Mouse (Mus musculus): ENCODE results near the gene Gm9837. TPM values are rescaled to one million over a fixed set of nuclear protein-coding genes. Genes with fewer than 3 reads are reported as not detected.

Gm9837 gene
- total and polyA plus RNA-seq, 3 experiments: not detected

DNA sequence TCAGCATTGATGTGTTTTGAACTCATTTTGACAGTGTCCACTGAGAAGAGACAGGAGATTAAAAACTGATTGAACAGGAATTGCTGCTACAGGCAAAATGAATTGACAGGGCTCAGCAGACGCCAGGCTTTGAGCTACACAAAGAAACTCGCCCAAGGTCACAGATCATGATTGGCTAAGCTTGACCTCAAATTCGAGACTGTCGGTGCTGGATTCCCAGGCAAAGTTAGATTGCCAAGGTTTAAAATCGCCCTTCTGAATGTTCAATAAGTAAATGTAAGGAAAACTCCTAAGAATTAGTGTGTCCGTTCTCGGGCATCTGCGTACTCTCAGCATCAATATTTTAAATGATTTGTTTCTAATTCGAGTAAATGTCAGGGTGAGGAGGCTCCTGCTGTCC lies 19.1 kb upstream of the Gm9837 start:
- WGBS: 96% methylated on average over 9 of the region's 9 CpGs
- no peak overlapping the region for H3K4me3 ChIP-seq
- peaks cover 4% of the 10 kb centered on the region; the same call in 1 of the 2 replicates for H3K4me1 ChIP-seq (ENCODE audit: control insufficient read depth, insufficient read depth, low read length)
- H3K36me3 ChIP-seq (ENCODE audit: control insufficient read depth, insufficient read depth, low read length): no peaks in the 10 kb centered on the region
- H3K27ac ChIP-seq: no peak overlapping the region
- no peak for TF ChIP-seq CTCF (IDR thresholded peaks at IDR 0.05)
- no peak for TF ChIP-seq POLR2A (IDR thresholded peaks at IDR 0.05; ENCODE audit: insufficient read depth, low read depth, low read length)
- no peak for TF ChIP-seq EP300 (IDR thresholded peaks at IDR 0.05; ENCODE audit: insufficient read depth, low read depth, low read length)
- H3K79me2 ChIP-seq (replicated peaks; ENCODE audit: control insufficient read depth, insufficient read depth, low read length): no peaks in the 10 kb centered on the region
- H3K27me3 ChIP-seq (ENCODE audit: control insufficient read depth, insufficient read depth, low read length): no peaks in the 10 kb centered on the region; the same call in 1 of the 2 replicates
- intact Hi-C loops (cut with DNase I): no loop called here
- no peak for DNase-seq
- H3K9ac ChIP-seq (ENCODE audit: low read depth, low read length): no peak overlapping the region

DNA sequence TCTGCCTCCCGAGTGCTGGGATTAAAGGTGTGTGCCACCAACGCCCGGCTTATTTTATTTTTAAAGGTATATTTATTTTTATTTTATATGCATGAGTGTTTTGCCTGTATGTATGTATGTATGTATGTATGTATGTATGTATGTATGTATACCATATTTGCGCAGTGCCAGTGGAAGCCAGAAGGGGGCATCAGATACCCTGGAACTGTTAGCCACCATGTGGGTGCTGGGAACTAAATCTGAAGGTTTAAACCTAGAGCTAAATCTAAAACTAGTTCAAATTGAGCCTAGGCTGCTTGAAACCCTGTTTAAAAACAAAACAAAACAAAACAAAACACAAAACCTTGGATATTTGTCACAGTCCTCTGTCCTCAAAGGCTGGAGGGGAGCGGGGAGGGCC lies 18.7 kb upstream of the Gm9837 start:
- H3K79me2 ChIP-seq (replicated peaks; ENCODE audit: control insufficient read depth, insufficient read depth, low read length): no peaks in the 10 kb centered on the region
- H3K36me3 ChIP-seq (ENCODE audit: control insufficient read depth, insufficient read depth, low read length): no peaks in the 10 kb centered on the region
- no peak overlapping the region for H3K9ac ChIP-seq (ENCODE audit: low read depth, low read length)
- no peak for TF ChIP-seq POLR2A (IDR thresholded peaks at IDR 0.05; ENCODE audit: insufficient read depth, low read depth, low read length)
- no peak for TF ChIP-seq EP300 (IDR thresholded peaks at IDR 0.05; ENCODE audit: insufficient read depth, low read depth, low read length)
- TF ChIP-seq CTCF (IDR thresholded peaks at IDR 0.05): peak; percentile 31; the same call in 1 of the 2 replicates
- peaks cover 4% of the 10 kb centered on the region; the same call in 1 of the 2 replicates for H3K4me1 ChIP-seq (ENCODE audit: control insufficient read depth, insufficient read depth, low read length)
- H3K27ac ChIP-seq: no peak overlapping the region
- no peak for DNase-seq
- no peak overlapping the region for H3K4me3 ChIP-seq
- intact Hi-C loops (cut with DNase I): no loop called here
- WGBS: 98% methylated on average over 5 of the region's 5 CpGs
- no peaks in the 10 kb centered on the region; the same call in 1 of the 2 replicates for H3K27me3 ChIP-seq (ENCODE audit: control insufficient read depth, insufficient read depth, low read length)

DNA sequence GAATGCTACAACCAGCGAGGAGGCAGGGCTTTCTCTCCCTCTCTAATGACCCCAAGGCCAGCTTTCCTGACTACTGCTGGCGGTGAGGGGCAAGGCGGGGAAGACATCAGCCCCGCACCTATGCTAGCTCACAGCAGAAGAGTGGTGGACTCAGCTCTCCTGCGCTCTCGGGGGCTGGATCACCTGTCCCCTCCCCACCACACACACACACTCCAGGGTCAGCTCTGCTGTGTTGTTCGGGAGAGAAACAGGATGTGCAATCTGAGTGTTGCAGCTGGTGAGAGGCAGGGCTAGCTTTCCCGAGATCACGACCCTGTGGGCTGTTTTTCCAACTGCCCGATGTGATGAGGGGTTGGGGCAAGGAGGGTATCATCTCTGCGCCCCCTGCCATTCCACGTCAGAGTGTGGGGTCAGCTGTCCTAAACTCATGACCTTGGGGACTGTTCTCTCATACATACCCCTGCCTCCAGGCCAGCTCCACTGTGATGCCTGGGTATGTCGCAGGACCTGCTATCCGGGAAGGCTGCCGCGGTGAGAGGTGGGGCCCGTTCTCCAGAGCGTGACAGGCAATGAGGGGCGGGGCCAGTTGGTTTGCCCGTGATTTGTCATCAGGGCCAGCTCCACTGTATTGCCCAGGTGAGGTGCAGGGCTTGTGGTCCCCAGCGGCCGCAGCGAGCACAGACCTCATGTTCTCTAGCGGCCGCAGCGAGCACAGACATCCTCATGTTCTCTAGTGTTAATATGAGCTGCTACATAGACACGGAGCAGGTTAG lies 16.7 kb upstream of the Gm9837 start:
- no peak overlapping the region for H3K27ac ChIP-seq
- no peaks in the 10 kb centered on the region for H3K79me2 ChIP-seq (replicated peaks; ENCODE audit: control insufficient read depth, insufficient read depth, low read length)
- no peak for DNase-seq
- WGBS: 23% methylated on average over 27 of the region's 27 CpGs
- H3K4me3 ChIP-seq: no peak overlapping the region
- no peak for TF ChIP-seq CTCF (IDR thresholded peaks at IDR 0.05)
- no peak for TF ChIP-seq EP300 (IDR thresholded peaks at IDR 0.05; ENCODE audit: insufficient read depth, low read depth, low read length)
- no peak for TF ChIP-seq POLR2A (IDR thresholded peaks at IDR 0.05; ENCODE audit: insufficient read depth, low read depth, low read length)
- no peaks in the 10 kb centered on the region; the same call in 1 of the 2 replicates for H3K27me3 ChIP-seq (ENCODE audit: control insufficient read depth, insufficient read depth, low read length)
- H3K4me1 ChIP-seq (ENCODE audit: control insufficient read depth, insufficient read depth, low read length): peaks cover 2% of the 10 kb centered on the region; the same call in 1 of the 2 replicates
- H3K36me3 ChIP-seq (ENCODE audit: control insufficient read depth, insufficient read depth, low read length): no peaks in the 10 kb centered on the region
- intact Hi-C loops (cut with DNase I): no loop called here
- H3K9ac ChIP-seq (ENCODE audit: low read depth, low read length): no peak overlapping the region

DNA sequence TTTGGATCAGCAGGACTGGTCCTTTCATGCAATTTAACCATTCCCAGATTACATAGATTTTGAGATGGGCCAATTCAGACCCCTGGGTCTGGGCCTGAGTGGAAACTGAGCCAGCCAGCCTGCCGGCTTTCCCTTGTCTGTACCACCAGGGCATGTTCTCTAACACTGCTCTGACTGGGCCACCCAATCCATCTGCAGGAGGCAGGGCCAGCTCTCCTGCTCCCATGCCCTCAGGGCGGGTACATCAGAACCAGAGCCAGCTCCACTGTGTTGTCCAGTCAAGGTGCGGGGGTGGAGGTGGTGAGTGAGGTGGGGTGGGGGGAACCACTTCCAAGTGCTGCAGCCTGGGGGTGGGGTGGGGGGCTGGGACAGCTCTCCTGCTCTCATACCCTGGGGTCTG lies 16.1 kb upstream of the Gm9837 start:
- no peak overlapping the region for H3K9ac ChIP-seq (ENCODE audit: low read depth, low read length)
- no peak for DNase-seq
- H3K36me3 ChIP-seq (ENCODE audit: control insufficient read depth, insufficient read depth, low read length): no peaks in the 10 kb centered on the region
- no peaks in the 10 kb centered on the region for H3K4me1 ChIP-seq (ENCODE audit: control insufficient read depth, insufficient read depth, low read length)
- no peaks in the 10 kb centered on the region for H3K79me2 ChIP-seq (replicated peaks; ENCODE audit: control insufficient read depth, insufficient read depth, low read length)
- no peak overlapping the region for H3K4me3 ChIP-seq
- no peaks in the 10 kb centered on the region; the same call in 1 of the 2 replicates for H3K27me3 ChIP-seq (ENCODE audit: control insufficient read depth, insufficient read depth, low read length)
- H3K27ac ChIP-seq: no peak overlapping the region
- 90% methylated on average over 3 of the region's 3 CpGs for WGBS
- TF ChIP-seq POLR2A (IDR thresholded peaks at IDR 0.05; ENCODE audit: insufficient read depth, low read depth, low read length) (no peak), EP300 (IDR thresholded peaks at IDR 0.05; ENCODE audit: insufficient read depth, low read depth, low read length) (no peak), CTCF (IDR thresholded peaks at IDR 0.05) (no peak)
- intact Hi-C loops (cut with DNase I): no loop called here

DNA sequence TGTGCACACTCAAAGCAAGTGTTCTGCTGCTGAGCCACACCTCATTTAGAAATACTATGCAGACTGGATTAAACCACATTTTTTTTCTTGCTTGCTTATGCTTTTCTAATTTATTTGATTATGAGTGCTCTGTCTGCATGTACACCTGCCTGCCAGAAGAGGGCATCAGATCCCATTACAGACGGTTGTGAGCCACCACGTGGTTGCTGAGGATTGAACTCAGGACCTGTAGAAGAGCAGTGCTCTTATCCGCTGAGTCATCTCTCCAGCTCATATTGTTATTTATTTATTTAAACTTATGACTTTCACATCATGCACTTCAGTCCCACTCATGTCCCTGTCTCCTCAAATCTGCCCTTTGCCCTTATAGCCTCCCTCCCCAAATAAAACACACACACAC lies 15.4 kb upstream of the Gm9837 start:
- H3K27me3 ChIP-seq (ENCODE audit: control insufficient read depth, insufficient read depth, low read length): no peaks in the 10 kb centered on the region; the same call in 1 of the 2 replicates
- no peaks in the 10 kb centered on the region for H3K79me2 ChIP-seq (replicated peaks; ENCODE audit: control insufficient read depth, insufficient read depth, low read length)
- TF ChIP-seq CTCF (IDR thresholded peaks at IDR 0.05): peak; percentile 71
- TF ChIP-seq POLR2A (IDR thresholded peaks at IDR 0.05; ENCODE audit: insufficient read depth, low read depth, low read length): no peak
- no peak overlapping the region for H3K9ac ChIP-seq (ENCODE audit: low read depth, low read length)
- H3K4me1 ChIP-seq (ENCODE audit: control insufficient read depth, insufficient read depth, low read length): no peaks in the 10 kb centered on the region
- DNase-seq: no peak
- H3K36me3 ChIP-seq (ENCODE audit: control insufficient read depth, insufficient read depth, low read length): no peaks in the 10 kb centered on the region
- H3K4me3 ChIP-seq: no peak overlapping the region
- H3K27ac ChIP-seq: no peak overlapping the region
- WGBS: 52% methylated on average over 3 of the region's 3 CpGs
- intact Hi-C loops (cut with DNase I): no loop called here

DNA sequence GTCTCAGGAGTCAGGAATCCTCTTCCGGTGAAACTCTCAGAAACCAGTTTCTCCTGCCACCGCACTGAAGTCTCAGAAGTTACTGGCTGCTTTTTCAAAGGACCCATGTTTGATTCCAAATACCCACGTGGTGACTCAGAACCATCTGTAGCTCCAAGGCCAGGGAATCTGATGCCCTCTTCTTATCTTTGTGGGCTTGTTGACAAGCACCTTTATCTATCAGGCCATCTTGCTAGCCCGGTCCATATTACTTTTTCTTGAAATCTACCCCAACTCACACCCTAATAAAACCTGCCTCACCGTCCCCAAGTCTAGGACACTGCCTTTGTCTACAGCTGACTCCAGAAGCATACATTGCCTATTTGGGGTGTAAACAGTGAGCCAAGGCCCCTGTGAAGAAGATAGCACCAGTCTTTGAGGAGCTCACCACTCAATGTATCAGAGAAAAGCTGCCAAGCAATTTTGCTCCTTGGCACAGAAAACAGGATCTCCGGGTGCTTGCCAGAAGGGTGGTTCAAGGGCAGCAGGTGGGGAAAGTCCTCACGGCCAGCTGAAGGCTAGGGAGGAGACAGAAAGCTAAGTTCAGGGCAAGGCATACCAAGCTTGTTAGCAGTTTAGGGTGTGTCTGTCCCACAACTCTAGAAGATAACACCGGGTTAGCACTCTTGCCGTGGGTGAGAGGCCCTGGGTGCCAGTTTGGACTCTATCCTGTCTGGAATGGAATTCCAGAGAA lies 13.0 kb upstream of the Gm9837 start:
- DNase-seq: no peak
- H3K4me3 ChIP-seq: no peak overlapping the region
- H3K79me2 ChIP-seq (replicated peaks; ENCODE audit: control insufficient read depth, insufficient read depth, low read length): no peaks in the 10 kb centered on the region
- H3K4me1 ChIP-seq (ENCODE audit: control insufficient read depth, insufficient read depth, low read length): no peaks in the 10 kb centered on the region
- no peaks in the 10 kb centered on the region for H3K36me3 ChIP-seq (ENCODE audit: control insufficient read depth, insufficient read depth, low read length)
- peaks cover 12% of the 10 kb centered on the region for H3K27me3 ChIP-seq (ENCODE audit: control insufficient read depth, insufficient read depth, low read length)
- intact Hi-C loops (cut with DNase I): no loop called here
- H3K27ac ChIP-seq: no peak overlapping the region
- TF ChIP-seq EP300 (IDR thresholded peaks at IDR 0.05; ENCODE audit: insufficient read depth, low read depth, low read length): no peak
- no peak for TF ChIP-seq POLR2A (IDR thresholded peaks at IDR 0.05; ENCODE audit: insufficient read depth, low read depth, low read length)
- TF ChIP-seq CTCF (IDR thresholded peaks at IDR 0.05): no peak
- WGBS: 58% methylated on average over 9 of the region's 9 CpGs
- H3K9ac ChIP-seq (ENCODE audit: low read depth, low read length): no peak overlapping the region
